Mouse (Mus musculus): Measurements from ENCODE around the gene Kctd12b. TPM values are rescaled to one million over a fixed set of nuclear protein-coding genes. Genes with fewer than 3 reads are reported as not detected.
"Not testable (repeated sequence)": the region's sequence is repeated elsewhere in the genome, so short reads cannot be mapped to it uniquely, and the experiment has no call there.

Kctd12b gene
- total and polyA plus RNA-seq, 2 experiments from 2014 or later, result 3.8 to 6.3 TPM

DNA sequence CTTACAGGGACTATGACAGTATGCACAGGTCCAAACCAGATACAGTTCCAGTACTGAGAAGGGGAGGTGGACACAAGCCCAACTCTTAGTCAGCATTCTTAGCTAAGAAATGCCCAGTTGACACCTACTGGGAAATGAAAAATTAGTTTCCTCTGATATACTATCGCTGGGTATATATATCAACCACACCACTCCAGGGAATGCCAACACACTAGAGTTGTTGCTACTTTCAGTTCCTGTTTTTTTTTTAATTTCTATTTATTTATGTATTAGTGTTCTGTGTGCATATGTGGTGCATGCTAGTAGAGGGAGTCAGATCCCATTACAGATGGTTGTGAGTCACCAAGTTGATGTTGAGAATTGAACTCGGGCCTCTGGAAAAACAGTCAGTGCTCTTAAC lies 20.5 kb upstream of the Kctd12b start:
- no peak for TF ChIP-seq CTCF (IDR thresholded peaks at IDR 0.05; ENCODE audit: low read depth)
- DNase-seq (ENCODE audit: low spot score) (no peak), ATAC-seq (no peak)
- Histone ChIP-seq H3K4me1 (ENCODE audit: insufficient read depth, low read length) (no peaks in the 10 kb centered on the region), H3K9me3 (ENCODE audit: low read length) (no peaks in the 10 kb centered on the region), H3K9ac (replicated peaks; ENCODE audit: low read length) (no peak overlapping the region), H3K4me3 (ENCODE audit: low read length) (no peak overlapping the region), H3K27ac (no peak overlapping the region), H3K27me3 (ENCODE audit: insufficient read depth, low read length) (no peaks in the 10 kb centered on the region), H3K36me3 (ENCODE audit: insufficient read depth, low read length) (no peaks in the 10 kb centered on the region), H3K4me2 (ENCODE audit: low read depth, low read length) (no peak overlapping the region)
- 86% methylated on average over 2 of the region's 2 CpGs for WGBS

DNA sequence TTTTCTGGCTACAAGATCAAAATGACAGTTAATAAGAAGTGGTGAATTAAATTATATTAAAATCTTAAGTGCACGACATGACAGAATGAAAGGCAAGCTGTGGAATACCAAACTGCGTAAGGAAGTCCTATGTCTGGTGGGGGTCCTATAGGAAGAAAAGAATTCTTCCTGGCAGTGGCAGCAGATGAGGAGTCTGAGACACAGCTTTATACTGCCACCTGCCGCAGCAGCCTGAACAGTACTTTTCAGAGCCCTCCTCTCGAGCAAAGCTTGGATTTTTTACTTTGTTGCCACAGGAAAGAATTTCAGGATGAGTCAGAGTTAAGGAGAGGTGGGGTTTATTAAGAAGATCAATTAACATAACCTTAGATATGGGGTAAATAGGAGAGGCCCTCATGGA lies 11.5 kb upstream of the Kctd12b start:
- DNase-seq (ENCODE audit: low spot score), result peak; percentile 53

DNA sequence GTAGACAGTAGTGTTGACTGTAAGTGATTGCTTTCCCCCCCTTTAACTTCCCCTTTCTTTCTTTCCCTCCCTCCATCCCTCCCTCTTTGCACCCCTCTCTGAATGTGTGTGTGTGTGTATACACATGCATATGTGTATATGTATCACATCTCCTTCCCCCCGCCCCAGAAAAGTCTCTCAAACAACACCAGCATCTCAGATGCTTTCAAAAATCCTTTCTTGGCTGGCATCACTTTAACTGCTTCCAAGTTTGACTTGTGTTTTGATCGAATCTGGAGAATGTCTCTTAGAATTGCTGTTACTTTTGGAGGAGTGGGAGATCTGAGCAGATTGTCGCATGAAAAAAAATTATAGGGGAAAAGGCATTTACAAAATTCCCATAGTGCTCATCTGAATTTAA lies 4.3 kb upstream of the Kctd12b start:
- no peak overlapping the region for H3K4me3 ChIP-seq (ENCODE audit: low read length)
- ATAC-seq, result no peak
- no peaks in the 10 kb centered on the region for H3K9me3 ChIP-seq (ENCODE audit: low read length)
- DNase-seq (ENCODE audit: low spot score), result no peak
- no peak for TF ChIP-seq CTCF (IDR thresholded peaks at IDR 0.05; ENCODE audit: low read depth)
- H3K27ac ChIP-seq, result no peak overlapping the region
- no peaks in the 10 kb centered on the region for H3K27me3 ChIP-seq (ENCODE audit: insufficient read depth, low read length)
- no peaks in the 10 kb centered on the region for H3K4me1 ChIP-seq (ENCODE audit: insufficient read depth, low read length)
- no peaks in the 10 kb centered on the region for H3K36me3 ChIP-seq (ENCODE audit: insufficient read depth, low read length)
- H3K4me2 ChIP-seq (ENCODE audit: low read depth, low read length), result no peak overlapping the region
- H3K9ac ChIP-seq (replicated peaks; ENCODE audit: low read length), result no peak overlapping the region
- WGBS, result 81% methylated on average over 3 of the region's 3 CpGs

More for the DNA sequence above, 11.5 kb upstream of the Kctd12b start:
- peak; percentile 68; the same call in 1 of the 2 replicates for ATAC-seq
- Histone ChIP-seq H3K27ac (no peak overlapping the region), H3K4me1 (ENCODE audit: insufficient read depth, low read length) (no peaks in the 10 kb centered on the region), H3K27me3 (ENCODE audit: insufficient read depth, low read length) (no peaks in the 10 kb centered on the region), H3K4me2 (ENCODE audit: low read depth, low read length) (no peak overlapping the region), H3K36me3 (ENCODE audit: insufficient read depth, low read length) (no peaks in the 10 kb centered on the region), H3K9ac (replicated peaks; ENCODE audit: low read length) (no peak overlapping the region), H3K4me3 (ENCODE audit: low read length) (no peak overlapping the region), H3K9me3 (ENCODE audit: low read length) (no peaks in the 10 kb centered on the region)
- peak; percentile 59 for TF ChIP-seq CTCF (IDR thresholded peaks at IDR 0.05; ENCODE audit: low read depth)
- 38% methylated on average over 4 of the region's 4 CpGs for WGBS

DNA sequence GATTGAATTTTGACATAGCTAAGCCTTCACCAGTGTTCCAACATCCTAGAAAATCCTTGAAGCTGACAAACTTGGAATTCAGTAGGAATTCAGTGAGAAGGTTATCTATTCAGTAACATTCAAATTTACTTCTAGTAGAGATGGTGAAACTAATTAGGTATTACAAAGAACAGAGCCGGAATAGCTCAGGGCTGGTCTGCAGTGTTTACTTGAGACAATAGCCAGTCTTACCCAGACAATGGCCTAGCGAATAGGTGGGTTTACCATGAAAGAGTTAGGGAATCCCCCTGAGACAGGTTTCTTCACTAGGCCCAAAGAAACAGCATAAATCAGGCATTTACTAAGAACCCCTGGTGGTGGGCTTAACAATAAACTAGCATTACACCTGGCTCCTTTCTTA lies 28.0 kb downstream of the Kctd12b start:
- H3K4me3 ChIP-seq (ENCODE audit: low read length); H3K4me1 ChIP-seq (ENCODE audit: insufficient read depth, low read length); H3K9ac ChIP-seq (replicated peaks; ENCODE audit: low read length); H3K27ac ChIP-seq; H3K4me2 ChIP-seq (ENCODE audit: low read depth, low read length); H3K27me3 ChIP-seq (ENCODE audit: insufficient read depth, low read length); H3K36me3 ChIP-seq (ENCODE audit: insufficient read depth, low read length); ATAC-seq; H3K9me3 ChIP-seq (ENCODE audit: low read length); DNase-seq (ENCODE audit: low spot score): not testable (repeated sequence)
- 57% methylated on average over 2 of the region's 2 CpGs for WGBS

DNA sequence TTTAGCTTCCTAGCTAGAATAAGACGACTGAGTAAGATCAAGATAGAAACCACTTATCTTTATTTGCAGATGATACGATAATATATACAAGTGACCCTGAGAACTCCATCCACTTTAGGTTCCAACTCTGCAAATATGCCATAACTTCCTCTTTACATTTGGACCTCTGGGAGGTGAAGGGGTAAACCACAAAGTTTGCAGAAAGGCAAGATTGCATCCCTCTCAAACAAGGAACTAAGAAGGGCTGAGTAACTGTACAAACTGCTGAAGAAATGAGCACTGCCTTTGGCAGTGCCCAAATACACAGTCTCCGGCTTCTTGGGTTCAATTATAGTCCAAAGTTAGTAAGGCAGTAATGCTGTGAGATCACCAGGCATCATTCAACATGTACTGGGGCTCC lies 31.3 kb downstream of the Kctd12b start:
- TF ChIP-seq CTCF (IDR thresholded peaks at IDR 0.05; ENCODE audit: low read depth), result no peak
- Histone ChIP-seq H3K27ac (no peak overlapping the region), H3K4me2 (ENCODE audit: low read depth, low read length) (no peak overlapping the region), H3K4me3 (ENCODE audit: low read length) (no peak overlapping the region), H3K4me1 (ENCODE audit: insufficient read depth, low read length) (no peaks in the 10 kb centered on the region), H3K9me3 (ENCODE audit: low read length) (no peaks in the 10 kb centered on the region), H3K9ac (replicated peaks; ENCODE audit: low read length) (no peak overlapping the region), H3K27me3 (ENCODE audit: insufficient read depth, low read length) (no peaks in the 10 kb centered on the region), H3K36me3 (ENCODE audit: insufficient read depth, low read length) (no peaks in the 10 kb centered on the region)
- WGBS, result 82% methylated on average over 3 of the region's 3 CpGs
- no peak for ATAC-seq
- no peak for DNase-seq (ENCODE audit: low spot score)

DNA sequence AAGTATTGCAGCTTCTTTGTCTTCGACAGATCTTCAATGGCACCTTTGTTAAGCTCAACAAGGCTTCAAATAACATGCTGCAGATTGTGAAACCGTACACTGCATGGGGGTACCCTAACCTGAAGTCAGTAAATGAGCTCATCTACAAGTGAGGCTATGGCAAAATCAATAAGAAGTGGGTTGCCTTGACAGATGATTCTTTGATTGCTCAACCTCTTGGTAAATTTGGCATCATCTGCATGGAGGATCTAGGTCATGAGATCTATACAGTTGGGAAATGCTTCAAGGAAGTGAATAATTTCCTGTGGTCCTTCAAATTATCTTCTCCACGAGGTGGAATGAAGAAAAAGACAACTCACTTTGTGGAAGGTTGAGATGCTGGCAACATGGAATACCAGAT lies 39.2 kb downstream of the Kctd12b start:
- ATAC-seq, result no peak
- H3K4me2 ChIP-seq (ENCODE audit: low read depth, low read length), result no peak overlapping the region
- 74% methylated on average over 3 of the region's 3 CpGs for WGBS

DNA sequence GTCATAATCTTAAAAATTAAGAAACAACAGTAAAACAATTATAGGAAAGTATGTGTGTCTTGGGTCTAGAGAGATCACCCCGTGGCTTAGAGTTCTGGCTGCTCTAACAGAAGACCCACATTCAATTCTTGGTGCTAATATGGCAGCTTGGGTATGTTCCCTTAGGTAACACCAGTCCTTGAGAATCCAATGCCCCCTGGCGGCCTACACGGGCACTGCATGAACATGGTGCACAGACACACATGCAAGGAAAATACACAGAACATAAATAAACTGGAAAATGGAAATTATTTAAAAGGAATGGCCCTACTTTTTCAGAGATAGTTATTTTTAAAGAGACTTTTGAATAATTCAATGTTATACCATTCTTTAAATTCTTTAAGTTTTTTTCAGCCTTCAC lies 55.6 kb downstream of the Kctd12b start:
- 69% methylated on average over 3 of the region's 3 CpGs for WGBS
- no peaks in the 10 kb centered on the region for H3K36me3 ChIP-seq (ENCODE audit: insufficient read depth, low read length)
- H3K4me3 ChIP-seq (ENCODE audit: low read length), result no peak overlapping the region
- H3K27me3 ChIP-seq (ENCODE audit: insufficient read depth, low read length), result no peaks in the 10 kb centered on the region
- DNase-seq (ENCODE audit: low spot score) (no peak), ATAC-seq (no peak)
- TF ChIP-seq CTCF (IDR thresholded peaks at IDR 0.05; ENCODE audit: low read depth), result peak; percentile 37
- H3K27ac ChIP-seq, result no peak overlapping the region
- H3K9ac ChIP-seq (replicated peaks; ENCODE audit: low read length), result no peak overlapping the region
- H3K4me2 ChIP-seq (ENCODE audit: low read depth, low read length), result no peak overlapping the region
- H3K4me1 ChIP-seq (ENCODE audit: insufficient read depth, low read length), result no peaks in the 10 kb centered on the region
- H3K9me3 ChIP-seq (ENCODE audit: low read length), result no peaks in the 10 kb centered on the region

More for the DNA sequence above, 39.2 kb downstream of the Kctd12b start:
- Histone ChIP-seq H3K36me3 (ENCODE audit: insufficient read depth, low read length) (no peaks in the 10 kb centered on the region), H3K9me3 (ENCODE audit: low read length) (no peaks in the 10 kb centered on the region), H3K27me3 (ENCODE audit: insufficient read depth, low read length) (no peaks in the 10 kb centered on the region), H3K27ac (no peak overlapping the region), H3K9ac (replicated peaks; ENCODE audit: low read length) (no peak overlapping the region), H3K4me3 (ENCODE audit: low read length) (no peak overlapping the region), H3K4me1 (ENCODE audit: insufficient read depth, low read length) (no peaks in the 10 kb centered on the region)
- TF ChIP-seq CTCF (IDR thresholded peaks at IDR 0.05; ENCODE audit: low read depth), result no peak
- DNase-seq (ENCODE audit: low spot score), result no peak

All from hindbrain, postnatal 0 days (tissue).